Mouse (Mus musculus) CD4-positive, CD25-positive, alpha-beta regulatory T cell, adult 4 months (primary cell): Measurements from ENCODE around the gene Hist1h4b. TPM values are rescaled to one million over a fixed set of nuclear protein-coding genes. Genes with fewer than 3 reads are reported as not detected.
"Not testable (repeated sequence)": the region's sequence is repeated elsewhere in the genome, so short reads cannot be mapped to it uniquely, and the experiment has no call there.

ENCODE experiments used
- ATAC-seq: one replicate; pipeline ENCODE4 v1.8.0; 2017
- polyA plus RNA-seq, 2 experiments: library from polyadenylated mRNA; unstranded; fragments of 100-300 nt; shearing (Covaris generic); gene quantifications; one replicate each; pipeline ENCODE4 v1.2.1; 2017

The Hist1h4b gene
- polyA plus RNA-seq, 2 experiments from 2014 or later: 5.4 TPM; not detected in 1

DNA sequence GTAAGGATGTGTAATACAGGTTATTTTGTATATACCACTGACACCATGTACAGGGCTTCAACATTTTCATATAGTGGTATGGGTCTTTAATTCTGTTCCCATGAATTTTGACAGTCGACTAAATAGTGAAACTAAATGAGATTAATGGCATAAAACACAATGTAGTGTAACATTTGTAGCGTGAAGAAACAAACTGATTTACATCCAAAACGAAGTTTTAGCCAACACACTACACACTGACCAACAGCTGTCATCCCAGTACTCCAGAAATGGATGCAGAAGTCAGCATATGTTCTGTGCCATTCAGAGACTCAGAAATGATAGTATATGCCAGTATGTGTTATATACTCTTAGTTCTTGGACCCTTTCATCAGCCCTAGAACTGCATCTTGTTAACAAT is 1.1 kb downstream of the Hist1h4b start:
- ATAC-seq: no peak

DNA sequence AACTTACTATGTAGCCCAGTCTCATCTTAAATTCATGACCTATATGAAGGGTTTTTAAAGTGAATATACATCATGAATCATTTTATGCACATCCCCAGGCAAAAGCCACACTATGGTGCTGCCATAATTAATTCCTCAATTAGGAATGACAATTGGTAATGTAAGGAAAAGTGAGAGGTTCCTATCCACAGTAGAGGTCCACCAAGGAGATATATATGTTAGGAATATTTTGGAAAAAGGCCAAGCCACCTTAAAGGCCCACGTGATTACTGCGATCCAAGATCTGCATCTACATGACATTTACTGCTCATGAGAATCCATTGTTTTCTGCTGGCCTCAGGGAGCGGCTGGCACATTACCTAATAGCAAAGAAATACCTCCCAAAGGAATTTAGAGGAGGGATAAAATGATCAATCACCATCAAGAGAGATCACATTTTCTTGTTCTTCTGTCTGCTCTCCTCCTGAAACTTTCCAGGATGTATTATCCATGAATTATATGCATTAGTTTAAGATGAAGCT is 2.5 kb downstream of the Hist1h4b start:
- no peak for ATAC-seq

DNA sequence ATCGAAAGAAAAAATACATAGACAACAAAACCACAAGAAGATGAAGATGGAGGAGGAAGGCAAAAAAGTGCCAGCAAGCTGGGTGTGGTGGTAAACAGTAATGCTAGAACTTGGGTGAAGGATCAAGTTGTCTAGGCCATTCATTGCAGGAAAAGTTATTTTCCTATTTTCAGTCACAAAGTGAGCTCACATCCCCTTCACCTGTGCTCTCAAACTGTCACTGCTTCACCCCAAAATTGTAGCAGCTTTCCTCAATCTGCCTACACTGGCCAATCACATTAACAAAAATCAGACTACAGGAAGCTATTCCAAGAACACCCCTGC is 3.1 kb downstream of the Hist1h4b start:
- ATAC-seq: no peak

DNA sequence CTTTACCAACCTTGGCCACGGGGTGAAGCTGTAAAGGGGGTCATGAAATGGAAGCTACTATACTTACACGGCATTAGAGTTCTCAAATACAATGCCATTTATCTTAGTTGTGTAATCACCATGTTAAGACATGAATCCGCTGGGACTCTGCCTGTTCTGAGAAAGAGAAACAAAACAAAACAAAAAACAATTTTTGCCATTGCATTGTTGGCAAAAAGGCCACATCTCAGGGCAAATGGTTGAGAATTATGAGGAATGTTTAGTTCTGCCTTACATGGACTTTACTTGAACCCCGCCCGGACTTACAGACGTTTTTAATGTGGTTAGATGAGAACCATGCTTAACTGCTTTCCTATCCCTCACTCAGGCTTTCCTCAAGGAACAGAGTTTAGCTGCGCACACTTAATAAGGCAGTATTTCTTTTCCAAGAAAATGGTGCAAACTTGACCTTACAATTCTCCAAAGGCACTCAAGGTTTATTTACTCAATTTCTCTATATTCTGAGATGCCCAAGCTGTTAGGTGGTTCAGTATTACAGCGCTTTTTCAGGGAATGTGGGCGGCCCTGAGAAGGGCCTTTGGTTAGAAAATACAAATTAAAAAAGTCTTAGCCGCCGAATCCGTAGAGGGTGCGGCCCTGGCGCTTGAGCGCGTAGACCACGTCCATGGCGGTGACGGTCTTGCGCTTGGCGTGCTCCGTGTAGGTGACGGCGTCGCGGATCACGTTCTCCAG is 3.6 kb downstream of the Hist1h4b start:
- no peak for ATAC-seq

DNA sequence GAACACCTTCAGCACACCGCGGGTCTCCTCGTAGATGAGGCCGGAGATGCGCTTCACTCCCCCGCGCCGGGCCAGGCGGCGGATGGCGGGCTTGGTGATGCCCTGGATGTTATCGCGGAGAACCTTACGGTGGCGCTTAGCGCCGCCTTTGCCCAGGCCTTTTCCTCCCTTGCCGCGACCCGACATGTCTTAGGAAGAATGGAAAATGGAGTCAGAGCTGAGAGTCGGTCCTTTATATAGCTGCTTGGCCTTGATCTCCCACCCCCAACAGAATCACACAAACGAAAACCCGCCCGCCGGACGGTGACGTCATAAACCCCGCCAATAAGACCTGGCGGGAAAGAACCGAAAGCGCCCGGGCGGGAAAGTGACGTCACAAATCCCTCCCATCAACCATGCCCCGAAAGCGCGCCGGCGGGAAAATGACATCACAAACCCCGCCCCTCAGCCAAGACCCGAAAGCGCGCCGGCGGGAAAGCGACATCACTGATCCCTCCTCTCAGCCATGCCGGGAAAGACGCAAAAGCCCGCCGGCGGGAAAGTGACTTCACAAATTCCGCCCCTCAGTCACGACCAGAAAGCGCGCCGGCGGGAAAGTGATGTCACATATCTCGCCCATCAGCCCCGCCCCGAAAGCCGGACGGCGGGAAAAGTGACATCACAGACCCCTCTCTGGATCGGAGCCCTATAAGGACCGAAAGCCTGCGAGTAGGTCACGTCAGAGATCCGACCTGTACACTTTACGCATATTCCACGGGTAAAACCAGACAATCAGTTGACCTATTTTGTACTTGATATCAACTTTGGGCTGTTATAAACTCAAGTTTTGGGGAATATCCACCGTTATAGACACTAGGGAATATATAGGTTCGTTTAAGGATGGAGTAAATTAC is 4.4 kb downstream of the Hist1h4b start, which contains the start of gene Hist1h4a:
Gene Hist1h4a (minus strand): TSS at position 259 of the 893 bp plus-strand sequence.
- peak; percentile 65 for ATAC-seq

DNA sequence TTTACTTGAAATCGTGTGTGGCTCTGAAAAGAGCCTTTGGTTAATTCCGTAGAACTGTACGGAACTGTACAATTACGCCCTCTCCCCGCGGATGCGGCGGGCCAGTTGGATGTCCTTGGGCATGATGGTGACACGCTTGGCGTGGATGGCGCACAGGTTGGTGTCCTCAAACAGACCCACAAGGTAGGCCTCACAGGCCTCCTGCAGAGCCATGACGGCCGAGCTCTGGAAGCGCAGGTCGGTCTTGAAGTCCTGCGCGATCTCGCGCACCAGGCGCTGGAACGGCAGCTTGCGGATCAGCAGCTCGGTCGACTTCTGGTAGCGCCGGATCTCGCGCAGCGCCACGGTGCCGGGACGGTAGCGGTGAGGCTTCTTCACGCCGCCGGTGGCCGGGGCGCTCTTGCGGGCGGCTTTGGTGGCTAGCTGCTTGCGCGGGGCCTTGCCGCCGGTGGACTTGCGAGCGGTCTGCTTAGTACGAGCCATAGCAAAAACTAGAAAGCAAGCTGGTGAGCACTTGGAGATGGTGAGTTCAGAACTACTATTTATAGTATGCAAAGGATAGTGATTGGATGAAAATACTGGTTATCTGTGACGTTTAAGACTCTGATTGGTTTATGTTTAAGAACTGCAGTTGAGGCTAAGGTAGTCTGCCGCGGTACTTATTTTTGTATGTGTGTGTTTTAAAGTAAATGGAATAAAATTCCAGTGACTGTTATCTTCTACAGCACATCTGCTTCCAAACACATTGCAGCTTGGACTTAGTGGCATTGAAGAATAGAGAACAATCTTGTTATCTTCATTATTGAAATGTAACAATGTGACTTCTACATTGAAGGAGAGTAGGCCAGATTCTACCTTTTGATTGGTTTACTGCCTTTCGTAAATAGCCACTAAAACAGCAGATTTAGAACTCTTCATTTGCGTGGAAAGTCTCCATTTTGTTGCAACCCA is 5.3 kb downstream of the Hist1h4b start, which contains the start of gene Hist1h3a:
Gene Hist1h3a (minus strand): TSS at position 516 of the 951 bp plus-strand sequence.
- peak; percentile 65 for ATAC-seq

DNA sequence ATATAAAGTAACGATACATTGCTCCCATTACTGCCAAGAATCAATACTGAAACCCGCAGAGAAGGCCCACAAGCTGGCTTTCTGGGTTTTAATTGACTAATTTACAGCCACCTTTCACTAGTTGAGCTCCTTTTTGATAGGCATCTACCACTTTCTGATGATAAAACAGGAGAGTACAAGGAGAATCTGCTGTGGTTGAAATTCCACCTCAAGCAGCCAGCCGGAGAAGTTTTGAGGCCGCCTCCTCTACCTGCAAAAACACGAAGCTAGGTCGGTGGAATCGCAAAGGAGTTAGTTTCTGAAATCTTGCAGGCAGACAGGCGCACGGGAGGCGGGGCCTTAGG is 6.4 kb downstream of the Hist1h4b start:
- no peak for ATAC-seq

DNA sequence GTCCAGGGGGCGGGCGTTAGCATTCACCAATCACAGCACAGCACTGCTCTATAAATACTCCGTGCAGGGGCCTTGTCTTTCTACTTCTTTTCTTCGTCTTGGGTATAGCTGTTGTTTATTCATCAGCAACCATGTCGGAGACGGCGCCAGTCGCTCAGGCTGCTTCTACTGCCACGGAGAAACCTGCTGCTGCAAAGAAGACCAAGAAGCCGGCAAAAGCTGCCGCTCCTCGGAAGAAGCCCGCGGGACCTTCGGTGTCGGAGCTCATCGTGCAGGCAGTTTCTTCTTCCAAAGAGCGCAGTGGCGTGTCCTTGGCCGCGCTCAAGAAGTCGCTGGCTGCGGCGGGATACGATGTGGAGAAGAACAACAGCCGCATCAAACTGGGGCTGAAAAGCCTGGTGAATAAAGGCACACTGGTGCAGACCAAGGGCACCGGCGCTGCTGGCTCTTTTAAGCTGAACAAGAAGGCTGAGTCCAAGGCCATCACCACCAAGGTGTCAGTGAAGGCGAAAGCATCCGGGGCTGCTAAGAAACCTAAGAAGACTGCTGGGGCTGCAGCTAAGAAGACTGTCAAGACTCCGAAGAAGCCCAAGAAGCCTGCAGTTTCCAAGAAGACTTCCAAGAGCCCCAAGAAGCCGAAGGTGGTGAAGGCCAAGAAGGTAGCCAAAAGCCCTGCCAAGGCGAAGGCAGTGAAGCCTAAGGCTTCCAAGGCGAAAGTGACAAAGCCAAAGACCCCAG is 6.9 kb downstream of the Hist1h4b start, which contains the start of gene Hist1h1a:
Gene Hist1h1a (plus strand): TSS at position 81 of the 738 bp plus-strand sequence.
- peak; percentile 48 for ATAC-seq

DNA sequence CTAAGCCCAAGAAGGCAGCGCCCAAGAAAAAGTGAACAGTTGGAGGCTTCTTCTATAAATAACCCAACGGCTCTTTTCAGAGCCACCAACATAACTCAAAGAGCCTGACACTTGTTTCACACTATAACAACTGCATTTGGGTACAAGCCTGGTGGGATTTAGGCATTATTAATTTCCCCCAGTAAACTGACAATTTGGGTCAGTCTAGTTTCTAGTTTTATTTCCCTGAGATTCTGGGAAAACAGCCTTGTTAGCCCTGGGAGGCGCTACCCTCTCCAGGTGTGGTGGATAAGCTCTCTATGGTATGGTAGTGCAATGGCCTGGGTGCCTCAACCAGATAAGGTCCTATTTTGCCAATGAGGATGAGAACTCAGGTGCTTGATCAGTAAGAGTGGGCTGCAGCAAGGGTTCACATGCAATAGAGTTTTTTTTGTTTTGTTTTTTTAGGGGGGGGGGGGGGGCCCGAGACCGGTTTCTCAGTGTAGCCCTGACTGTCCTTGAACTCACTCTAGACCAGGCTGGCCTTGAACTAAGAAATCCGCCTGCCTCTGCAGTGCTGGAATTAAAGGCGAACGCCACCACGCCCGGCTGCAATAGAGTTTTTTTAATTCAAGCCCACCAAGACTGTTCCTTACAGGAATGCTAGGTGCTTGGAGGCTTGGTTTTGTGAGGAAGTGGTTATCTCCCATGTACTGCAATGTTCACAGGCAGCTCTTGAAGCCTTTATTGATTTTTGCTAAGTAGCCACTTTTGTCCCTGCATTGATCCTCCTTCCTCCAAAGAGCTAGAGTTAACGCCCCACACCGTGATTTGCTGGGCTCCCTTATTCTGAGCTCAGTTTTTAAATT is 7.7 kb downstream of the Hist1h4b start:
- ATAC-seq: no peak

DNA sequence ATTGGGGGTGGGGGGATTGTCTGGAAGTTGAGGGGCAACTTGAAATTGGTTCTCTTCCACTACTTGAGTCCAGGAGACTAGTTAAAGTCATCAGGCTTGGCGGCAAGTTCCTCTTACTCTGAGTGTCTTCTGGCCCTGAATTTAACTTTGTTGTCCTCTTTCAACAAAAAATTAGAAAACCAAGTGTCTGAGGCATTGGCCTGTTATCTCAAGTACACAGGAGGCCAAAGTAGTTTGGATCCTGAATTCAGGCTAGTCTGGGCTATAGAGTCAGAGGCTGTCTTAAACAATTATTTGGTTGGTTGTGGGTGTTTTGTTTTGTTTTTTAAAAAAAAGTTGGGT is 8.3 kb downstream of the Hist1h4b start:
- no peak for ATAC-seq

DNA sequence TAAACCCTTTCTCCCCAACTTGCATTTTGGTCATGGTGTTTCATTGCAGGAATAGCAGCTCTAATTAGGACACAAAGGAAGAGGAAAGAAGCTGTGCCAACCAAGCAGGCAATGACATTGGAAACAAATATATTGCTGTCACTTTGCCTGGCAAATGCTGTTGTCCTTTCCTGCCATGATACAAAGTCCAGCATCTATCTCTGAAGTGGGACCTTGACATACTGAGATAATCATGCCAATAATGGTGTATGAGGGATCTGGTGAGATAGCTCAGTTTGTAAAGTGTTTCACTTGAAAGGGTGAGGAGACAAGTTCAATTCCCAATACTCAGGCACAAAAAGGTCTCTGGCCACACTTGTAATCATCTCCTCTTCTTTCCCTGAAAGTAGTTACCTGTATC is 10.0 kb downstream of the Hist1h4b start:
- ATAC-seq: no peak

DNA sequence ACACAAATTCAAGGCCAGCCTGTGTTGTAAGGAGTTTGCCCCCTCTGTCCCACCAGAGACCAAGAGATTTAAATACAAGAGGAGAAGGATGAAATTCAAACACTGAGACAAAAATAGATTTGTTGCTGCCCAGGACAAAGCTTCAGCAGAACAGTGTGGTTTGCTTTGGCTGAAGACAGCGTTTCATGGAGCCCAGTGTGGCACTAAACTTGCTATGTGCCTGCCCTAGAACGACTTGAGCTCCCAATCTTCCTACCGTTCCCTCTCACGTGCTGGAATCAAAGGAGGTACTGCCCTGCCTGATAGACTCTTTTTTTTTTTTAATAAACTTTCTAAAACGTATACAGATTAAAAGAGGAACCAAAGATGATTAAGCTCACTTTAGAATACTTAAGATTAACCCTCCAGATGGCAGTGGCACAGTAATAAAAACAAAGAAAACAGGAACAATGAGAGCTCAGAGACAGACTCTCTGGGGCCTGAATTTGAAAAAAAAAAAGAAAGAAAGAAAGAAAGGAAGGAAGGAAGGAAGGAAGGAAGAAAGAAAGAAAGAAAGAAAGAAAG is 12.1 kb downstream of the Hist1h4b start:
- no peak for ATAC-seq

DNA sequence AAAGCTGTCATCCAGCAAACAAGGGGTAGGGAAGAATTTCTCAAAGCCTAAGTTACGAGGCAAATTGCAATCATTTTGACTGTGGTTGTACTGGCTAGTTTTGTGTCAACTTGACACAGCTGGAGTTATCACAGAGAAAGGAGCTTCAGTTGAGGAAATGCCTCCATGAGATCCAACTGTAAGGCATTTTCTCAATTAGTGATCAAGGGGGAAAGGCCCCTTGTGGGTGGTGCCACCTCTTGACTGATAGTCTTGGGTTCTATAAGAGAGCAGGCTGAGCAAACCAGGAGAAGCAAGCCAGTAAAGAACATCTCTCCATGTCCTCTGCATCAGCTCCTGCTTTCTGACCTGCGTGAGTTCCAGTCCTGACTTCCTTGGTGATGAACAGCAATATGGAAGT is 12.8 kb downstream of the Hist1h4b start, which contains the start of gene Trim38:
Gene Trim38 (plus strand): TSS at position 301 of the 400 bp plus-strand sequence.
- not testable (repeated sequence) for ATAC-seq

DNA sequence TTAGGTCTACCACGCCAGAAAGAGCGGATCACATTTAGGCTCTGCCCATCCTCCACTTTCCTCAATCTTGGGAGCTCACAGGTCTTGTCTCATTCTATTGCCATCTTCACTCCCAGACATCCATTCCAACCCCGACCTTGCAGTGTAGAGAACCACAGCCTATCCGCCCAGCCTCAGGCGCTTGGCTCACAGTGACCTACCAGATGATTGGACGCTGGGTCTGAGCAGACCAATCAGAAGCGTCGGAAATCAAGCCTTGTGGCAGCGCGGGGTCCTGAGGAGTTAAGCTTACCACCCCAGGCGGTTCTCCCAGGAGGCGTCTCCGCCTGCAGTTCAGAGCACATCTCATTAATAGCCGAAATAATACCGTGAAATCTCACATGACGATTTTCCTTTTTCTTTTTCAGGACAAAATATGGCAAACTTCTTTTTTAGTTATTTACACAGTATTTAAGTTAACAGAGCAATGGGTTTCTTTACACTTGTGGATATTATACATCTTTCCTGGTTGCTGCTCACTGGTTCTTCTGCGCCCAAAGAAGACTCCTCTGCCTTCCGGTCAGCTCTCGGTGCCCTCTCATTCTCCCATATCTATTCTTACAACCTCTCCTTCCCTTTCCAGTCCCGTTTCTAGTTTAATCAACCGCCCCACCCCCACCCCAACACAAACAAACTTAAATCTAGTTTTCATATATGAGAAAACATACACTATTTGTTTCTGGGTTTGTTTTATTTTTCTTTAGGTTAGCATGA is 15.9 kb downstream of the Hist1h4b start:
- ATAC-seq: no peak

DNA sequence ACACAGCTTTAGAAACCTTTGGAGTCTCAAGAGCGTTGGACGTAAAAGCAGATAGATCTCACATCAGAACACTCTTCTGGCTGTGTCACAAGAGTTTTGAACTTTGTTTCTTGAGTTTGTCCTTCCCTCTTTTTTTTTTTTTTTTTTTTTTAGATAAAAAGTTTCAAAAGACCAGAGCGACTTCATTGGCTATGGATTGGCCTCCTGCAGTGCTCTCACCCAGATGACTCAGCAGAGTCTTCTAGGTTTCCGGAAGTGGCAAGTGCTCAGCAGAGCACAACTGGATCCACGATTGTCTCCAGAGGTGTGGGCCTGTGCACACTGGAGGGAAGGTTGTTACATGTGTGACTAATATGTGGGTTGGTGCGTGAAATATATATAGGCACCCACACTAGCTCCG is 21.5 kb downstream of the Hist1h4b start:
- ATAC-seq: no peak

DNA sequence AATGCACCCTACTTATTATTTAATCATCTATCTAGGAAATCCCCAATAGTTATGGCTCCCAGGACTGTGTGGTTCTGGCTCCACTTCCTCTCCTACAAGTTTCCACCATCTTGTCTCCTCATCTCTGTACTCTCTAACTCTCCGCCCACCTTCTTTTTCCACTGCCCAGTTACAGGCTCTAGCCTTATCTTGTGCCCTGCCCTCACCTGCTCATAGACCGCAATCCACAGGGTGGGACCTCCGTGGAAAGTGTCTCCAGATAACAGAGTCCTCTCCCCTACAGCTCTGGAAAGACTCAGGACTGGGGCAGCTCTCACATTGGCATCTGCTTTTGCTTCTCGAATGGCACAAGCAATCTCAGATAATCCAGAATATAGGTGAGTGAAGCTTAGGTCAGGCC is 22.2 kb downstream of the Hist1h4b start:
- ATAC-seq: no peak

DNA sequence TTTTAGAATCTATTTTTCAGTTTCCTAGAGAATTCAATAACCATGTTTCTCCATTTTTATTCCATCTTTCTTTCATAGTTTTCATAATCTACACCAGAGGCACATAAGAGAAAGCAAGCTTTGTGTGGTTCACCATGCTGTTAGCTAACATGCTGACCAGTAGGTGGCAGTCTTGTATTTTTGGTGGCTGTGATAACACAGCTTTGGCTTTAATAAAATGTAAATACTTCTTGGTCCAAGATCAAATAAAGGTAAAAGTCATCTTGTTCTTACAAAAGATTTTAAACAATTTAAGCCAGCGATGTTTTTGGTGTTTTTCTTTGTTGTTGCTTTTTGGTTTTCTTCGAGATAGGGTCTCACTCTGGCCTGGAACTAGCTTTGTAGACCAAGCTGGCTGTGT is 35.7 kb downstream of the Hist1h4b start:
- peak; percentile 37 for ATAC-seq

DNA sequence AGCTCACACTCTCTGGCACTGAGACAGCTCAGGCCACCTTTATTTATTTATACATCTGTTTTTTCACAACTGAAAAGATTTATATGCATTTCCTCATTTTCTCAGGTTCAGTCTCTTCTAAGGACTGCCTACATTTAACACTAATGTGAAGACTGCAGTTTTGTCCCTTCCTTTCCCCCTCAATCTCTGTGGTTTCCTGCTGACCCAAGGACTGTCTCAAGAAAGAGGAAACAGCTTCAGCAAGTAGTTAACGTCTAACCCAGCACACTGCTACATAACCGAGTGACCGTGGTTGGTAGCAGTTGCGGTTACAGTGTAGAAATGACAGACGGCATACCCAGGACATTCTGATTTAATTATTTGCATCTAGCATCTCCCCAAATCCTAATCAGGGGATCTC is 42.6 kb downstream of the Hist1h4b start:
- ATAC-seq: no peak

DNA sequence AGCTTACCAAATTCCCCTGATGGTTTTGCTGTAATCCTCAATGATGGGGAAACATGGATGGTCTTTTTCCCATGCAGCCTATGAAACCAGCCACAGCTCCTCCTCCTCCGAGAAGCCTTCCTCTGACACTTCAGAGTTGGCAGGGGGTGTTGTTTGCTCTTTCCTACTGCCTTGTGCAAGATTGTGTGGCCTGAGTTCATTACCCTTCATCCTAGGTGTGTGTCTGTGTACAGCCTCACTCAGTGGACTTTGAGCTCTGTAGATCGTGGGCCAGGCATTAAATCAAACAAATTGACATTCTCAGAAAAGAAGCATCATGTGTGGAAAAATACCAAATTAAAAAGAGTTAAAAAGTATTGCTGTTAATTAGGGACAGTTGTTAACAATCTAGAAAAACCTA is 47.7 kb downstream of the Hist1h4b start:
- ATAC-seq: no peak
